Mouse (Mus musculus): ENCODE measurements at regions not wholly inside any gene's neighbourhood (a gene's known extent, or its start where the extent isn't known, plus 50 kb on each side); places are given as distances from the start of the nearest gene placed in this dataset.

GRCm38 (mm10) chr8:102845362-102845761 lies 59.9 kb upstream of the Cdh11 start:
- no peaks in the 10 kb centered on the region for H3K9me3 ChIP-seq (ENCODE audit: control insufficient read depth)
- H3K36me3 ChIP-seq (ENCODE audit: control insufficient read depth, insufficient read depth) = no peaks in the 10 kb centered on the region
- H3K4me3 ChIP-seq (ENCODE audit: low read depth, low read length) = no peak overlapping the region
- H3K4me1 ChIP-seq (replicated peaks; ENCODE audit: control insufficient read depth, insufficient read depth, low read length) = no peaks in the 10 kb centered on the region
- TF ChIP-seq CTCF (IDR thresholded peaks at IDR 0.05; ENCODE audit: low read depth) = no peak
- H3K27me3 ChIP-seq (replicated peaks; ENCODE audit: control insufficient read depth, insufficient read depth, low read length) = no peaks in the 10 kb centered on the region
- H3K9ac ChIP-seq (ENCODE audit: low read depth, low read length) = no peak overlapping the region
- no peak overlapping the region for H3K4me2 ChIP-seq (replicated peaks; ENCODE audit: low read depth)
- no peak for ATAC-seq
- no peak overlapping the region for H3K27ac ChIP-seq (ENCODE audit: low read depth, low read length)

- H3K27me3 ChIP-seq (replicated peaks; ENCODE audit: control insufficient read depth, insufficient read depth, low read length) = no peaks in the 10 kb centered on the region
- no peaks in the 10 kb centered on the region for H3K4me1 ChIP-seq (replicated peaks; ENCODE audit: control insufficient read depth, insufficient read depth, low read length)
- H3K4me3 ChIP-seq (ENCODE audit: low read depth, low read length) = no peak overlapping the region
- H3K4me2 ChIP-seq (replicated peaks; ENCODE audit: low read depth) = no peak overlapping the region
- no peaks in the 10 kb centered on the region for H3K9me3 ChIP-seq (ENCODE audit: control insufficient read depth)
- H3K9ac ChIP-seq (ENCODE audit: low read depth, low read length) = no peak overlapping the region
- WGBS = 83% methylated on average over 1 of the region's 1 CpGs
- H3K36me3 ChIP-seq (ENCODE audit: control insufficient read depth, insufficient read depth) = no peaks in the 10 kb centered on the region
- ATAC-seq = no peak
- no peak overlapping the region for H3K27ac ChIP-seq (ENCODE audit: low read depth, low read length)
- TF ChIP-seq CTCF (IDR thresholded peaks at IDR 0.05; ENCODE audit: low read depth) = no peak
Measured at GRCm38 (mm10) chr8:102860021-102860420, 74.6 kb upstream of the Cdh11 start.

- Histone ChIP-seq H3K27ac (ENCODE audit: low read depth, low read length) (no peak overlapping the region), H3K9ac (ENCODE audit: low read depth, low read length) (no peak overlapping the region), H3K9me3 (ENCODE audit: control insufficient read depth) (no peaks in the 10 kb centered on the region), H3K4me1 (replicated peaks; ENCODE audit: control insufficient read depth, insufficient read depth, low read length) (no peaks in the 10 kb centered on the region), H3K27me3 (replicated peaks; ENCODE audit: control insufficient read depth, insufficient read depth, low read length) (no peaks in the 10 kb centered on the region), H3K4me3 (ENCODE audit: low read depth, low read length) (no peak overlapping the region), H3K36me3 (ENCODE audit: control insufficient read depth, insufficient read depth) (no peaks in the 10 kb centered on the region), H3K4me2 (replicated peaks; ENCODE audit: low read depth) (no peak overlapping the region)
- 73% methylated on average over 2 of the region's 2 CpGs for WGBS
- no peak for ATAC-seq
- no peak for TF ChIP-seq CTCF (IDR thresholded peaks at IDR 0.05; ENCODE audit: low read depth)
Measured at GRCm38 (mm10) chr8:102899525-102899924, 114.1 kb upstream of the Cdh11 start.

GRCm38 (mm10) chr8:102900662-102901061 lies 115.2 kb upstream of the Cdh11 start:
- Histone ChIP-seq H3K27ac (ENCODE audit: low read depth, low read length) (no peak overlapping the region), H3K4me2 (replicated peaks; ENCODE audit: low read depth) (no peak overlapping the region), H3K27me3 (replicated peaks; ENCODE audit: control insufficient read depth, insufficient read depth, low read length) (no peaks in the 10 kb centered on the region), H3K36me3 (ENCODE audit: control insufficient read depth, insufficient read depth) (no peaks in the 10 kb centered on the region), H3K9me3 (ENCODE audit: control insufficient read depth) (no peaks in the 10 kb centered on the region), H3K4me3 (ENCODE audit: low read depth, low read length) (no peak overlapping the region), H3K9ac (ENCODE audit: low read depth, low read length) (no peak overlapping the region), H3K4me1 (replicated peaks; ENCODE audit: control insufficient read depth, insufficient read depth, low read length) (no peaks in the 10 kb centered on the region)
- TF ChIP-seq CTCF (IDR thresholded peaks at IDR 0.05; ENCODE audit: low read depth) = no peak
- ATAC-seq = no peak
- 36% methylated on average over 5 of the region's 5 CpGs for WGBS

GRCm38 (mm10) chr8:102907444-102907843 lies 122.0 kb upstream of the Cdh11 start:
- H3K9ac ChIP-seq (ENCODE audit: low read depth, low read length) = no peak overlapping the region
- H3K4me2 ChIP-seq (replicated peaks; ENCODE audit: low read depth) = no peak overlapping the region
- no peaks in the 10 kb centered on the region for H3K4me1 ChIP-seq (replicated peaks; ENCODE audit: control insufficient read depth, insufficient read depth, low read length)
- no peaks in the 10 kb centered on the region for H3K9me3 ChIP-seq (ENCODE audit: control insufficient read depth)
- WGBS = 80% methylated on average over 2 of the region's 2 CpGs
- H3K27ac ChIP-seq (ENCODE audit: low read depth, low read length) = no peak overlapping the region
- no peaks in the 10 kb centered on the region for H3K36me3 ChIP-seq (ENCODE audit: control insufficient read depth, insufficient read depth)
- TF ChIP-seq CTCF (IDR thresholded peaks at IDR 0.05; ENCODE audit: low read depth) = no peak
- no peaks in the 10 kb centered on the region for H3K27me3 ChIP-seq (replicated peaks; ENCODE audit: control insufficient read depth, insufficient read depth, low read length)
- no peak for ATAC-seq
- no peak overlapping the region for H3K4me3 ChIP-seq (ENCODE audit: low read depth, low read length)

- H3K9me3 ChIP-seq (ENCODE audit: control insufficient read depth) = no peaks in the 10 kb centered on the region
- ATAC-seq = no peak
- H3K27me3 ChIP-seq (replicated peaks; ENCODE audit: control insufficient read depth, insufficient read depth, low read length) = no peaks in the 10 kb centered on the region
- TF ChIP-seq CTCF (IDR thresholded peaks at IDR 0.05; ENCODE audit: low read depth) = no peak
- WGBS = 52% methylated on average over 3 of the region's 3 CpGs
- H3K36me3 ChIP-seq (ENCODE audit: control insufficient read depth, insufficient read depth) = no peaks in the 10 kb centered on the region
- H3K4me2 ChIP-seq (replicated peaks; ENCODE audit: low read depth) = no peak overlapping the region
- no peaks in the 10 kb centered on the region for H3K4me1 ChIP-seq (replicated peaks; ENCODE audit: control insufficient read depth, insufficient read depth, low read length)
- no peak overlapping the region for H3K27ac ChIP-seq (ENCODE audit: low read depth, low read length)
- H3K4me3 ChIP-seq (ENCODE audit: low read depth, low read length) = no peak overlapping the region
- no peak overlapping the region for H3K9ac ChIP-seq (ENCODE audit: low read depth, low read length)
Measured at GRCm38 (mm10) chr8:102931342-102931835, 145.9 kb upstream of the Cdh11 start.

GRCm38 (mm10) chr8:102938771-102939170 lies 153.3 kb upstream of the Cdh11 start:
- Histone ChIP-seq H3K36me3 (ENCODE audit: control insufficient read depth, insufficient read depth) (no peaks in the 10 kb centered on the region), H3K4me2 (replicated peaks; ENCODE audit: low read depth) (no peak overlapping the region), H3K27me3 (replicated peaks; ENCODE audit: control insufficient read depth, insufficient read depth, low read length) (no peaks in the 10 kb centered on the region), H3K4me1 (replicated peaks; ENCODE audit: control insufficient read depth, insufficient read depth, low read length) (no peaks in the 10 kb centered on the region), H3K27ac (ENCODE audit: low read depth, low read length) (no peak overlapping the region), H3K9me3 (ENCODE audit: control insufficient read depth) (no peaks in the 10 kb centered on the region), H3K4me3 (ENCODE audit: low read depth, low read length) (no peak overlapping the region), H3K9ac (ENCODE audit: low read depth, low read length) (no peak overlapping the region)
- ATAC-seq = no peak
- no peak for TF ChIP-seq CTCF (IDR thresholded peaks at IDR 0.05; ENCODE audit: low read depth)
- WGBS = 93% methylated on average over 2 of the region's 2 CpGs

Measured in intestine, postnatal 0 days (tissue).